Mouse (Mus musculus): Measurements from ENCODE around the gene Cdh24. TPM values are rescaled to one million over a fixed set of nuclear protein-coding genes. Genes with fewer than 3 reads are reported as not detected.

Cdh24 gene
- polyA plus RNA-seq, 1 experiment from 2014 or later = 8.1 TPM

DNA sequence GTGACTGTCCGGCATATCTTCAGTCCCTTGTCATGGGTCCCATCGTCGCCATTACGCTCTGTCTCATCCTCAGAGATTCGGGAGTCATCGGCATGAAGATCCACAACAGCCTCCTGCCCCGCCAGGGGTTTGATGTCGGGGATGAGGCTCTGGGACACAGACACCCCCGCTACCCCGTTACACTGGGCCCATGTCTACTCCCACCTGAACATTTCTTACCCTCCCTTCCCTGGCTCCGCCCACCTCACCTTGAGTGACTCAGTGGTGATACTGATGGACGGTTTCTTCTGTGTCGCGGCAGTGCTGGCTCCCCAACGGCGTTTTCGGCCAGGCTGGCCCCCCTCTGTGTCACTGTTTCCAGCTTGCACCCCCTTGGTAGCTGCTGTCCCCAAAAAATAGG, 5.3 kb upstream of the Cdh24 start:
- 96% methylated on average over 17 of the region's 17 CpGs for WGBS

DNA sequence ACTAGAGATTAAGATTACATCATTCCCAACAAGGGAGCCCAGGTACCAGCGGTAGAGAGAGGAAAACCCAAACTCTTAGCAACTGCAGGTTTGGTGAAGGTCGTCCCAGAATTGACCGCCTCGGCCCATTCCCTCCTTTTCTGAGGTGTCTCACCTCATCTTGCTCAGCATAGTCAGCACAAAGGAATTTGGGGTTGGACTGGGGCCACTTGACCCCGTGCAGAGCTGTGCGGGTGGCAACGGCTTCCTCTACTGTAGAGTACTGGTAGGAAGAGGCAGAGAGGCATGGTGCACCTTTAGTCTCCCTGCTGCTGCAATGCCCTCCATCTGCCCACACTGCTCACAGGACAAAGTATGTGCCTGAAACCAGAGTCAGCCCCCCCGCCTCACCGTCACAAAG, 3.1 kb upstream of the Cdh24 start:
- Histone ChIP-seq H3K9me3 (ENCODE audit: control insufficient read depth, low read length) (no peaks in the 10 kb centered on the region), H3K4me1 (replicated peaks; ENCODE audit: control insufficient read depth, insufficient read depth, low read length) (peaks cover 29% of the 10 kb centered on the region), H3K36me3 (ENCODE audit: control insufficient read depth, insufficient read depth) (peaks cover 59% of the 10 kb centered on the region), H3K4me3 (replicated peaks; ENCODE audit: low read length) (no peak overlapping the region), H3K4me2 (ENCODE audit: low read length) (no peak overlapping the region), H3K27me3 (replicated peaks; ENCODE audit: control insufficient read depth, insufficient read depth, low read length) (no peaks in the 10 kb centered on the region), H3K9ac (replicated peaks; ENCODE audit: low read depth, low read length) (no peak overlapping the region), H3K27ac (ENCODE audit: low read length) (no peak overlapping the region)
- WGBS = 89% methylated on average over 9 of the region's 9 CpGs
- ATAC-seq = no peak

More for the DNA sequence above, 5.3 kb upstream of the Cdh24 start:
- H3K27me3 ChIP-seq (replicated peaks; ENCODE audit: control insufficient read depth, insufficient read depth, low read length) = no peaks in the 10 kb centered on the region
- H3K4me1 ChIP-seq (replicated peaks; ENCODE audit: control insufficient read depth, insufficient read depth, low read length) = peaks cover 35% of the 10 kb centered on the region
- H3K4me2 ChIP-seq (ENCODE audit: low read length) = no peak overlapping the region
- H3K9me3 ChIP-seq (ENCODE audit: control insufficient read depth, low read length) = no peaks in the 10 kb centered on the region
- H3K36me3 ChIP-seq (ENCODE audit: control insufficient read depth, insufficient read depth) = peaks cover 73% of the 10 kb centered on the region
- no peak overlapping the region for H3K9ac ChIP-seq (replicated peaks; ENCODE audit: low read depth, low read length)
- no peak for ATAC-seq
- H3K4me3 ChIP-seq (replicated peaks; ENCODE audit: low read length) = no peak overlapping the region
- H3K27ac ChIP-seq (ENCODE audit: low read length) = no peak overlapping the region

DNA sequence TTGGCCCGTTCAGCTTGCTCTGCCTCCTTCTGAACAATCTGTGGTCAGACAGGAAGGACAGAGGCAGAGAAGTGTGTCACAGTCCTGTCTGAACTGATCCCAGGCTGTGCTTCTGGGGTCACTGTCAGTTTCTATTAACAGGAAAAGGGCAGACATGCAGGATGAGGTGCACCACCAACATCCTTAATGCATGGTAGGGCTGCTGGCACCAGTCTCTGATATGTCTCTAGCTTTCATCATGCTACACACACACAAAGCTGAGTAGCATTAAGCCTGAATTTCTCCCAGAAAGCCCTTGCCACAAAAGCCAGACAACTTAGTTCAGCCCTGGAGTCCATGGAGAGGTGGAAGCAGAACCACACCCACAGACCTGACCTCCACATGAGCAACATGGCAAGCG, 1.8 kb upstream of the Cdh24 start:
- H3K36me3 ChIP-seq (ENCODE audit: control insufficient read depth, insufficient read depth) = peaks cover 52% of the 10 kb centered on the region
- no peak overlapping the region for H3K9ac ChIP-seq (replicated peaks; ENCODE audit: low read depth, low read length)
- no peak overlapping the region for H3K27ac ChIP-seq (ENCODE audit: low read length)
- peaks cover 27% of the 10 kb centered on the region for H3K4me1 ChIP-seq (replicated peaks; ENCODE audit: control insufficient read depth, insufficient read depth, low read length)
- H3K4me3 ChIP-seq (replicated peaks; ENCODE audit: low read length) = no peak overlapping the region
- H3K27me3 ChIP-seq (replicated peaks; ENCODE audit: control insufficient read depth, insufficient read depth, low read length) = no peaks in the 10 kb centered on the region
- no peak for ATAC-seq
- WGBS = 75% methylated on average over 2 of the region's 2 CpGs
- no peak overlapping the region for H3K4me2 ChIP-seq (ENCODE audit: low read length)
- H3K9me3 ChIP-seq (ENCODE audit: control insufficient read depth, low read length) = no peaks in the 10 kb centered on the region

DNA sequence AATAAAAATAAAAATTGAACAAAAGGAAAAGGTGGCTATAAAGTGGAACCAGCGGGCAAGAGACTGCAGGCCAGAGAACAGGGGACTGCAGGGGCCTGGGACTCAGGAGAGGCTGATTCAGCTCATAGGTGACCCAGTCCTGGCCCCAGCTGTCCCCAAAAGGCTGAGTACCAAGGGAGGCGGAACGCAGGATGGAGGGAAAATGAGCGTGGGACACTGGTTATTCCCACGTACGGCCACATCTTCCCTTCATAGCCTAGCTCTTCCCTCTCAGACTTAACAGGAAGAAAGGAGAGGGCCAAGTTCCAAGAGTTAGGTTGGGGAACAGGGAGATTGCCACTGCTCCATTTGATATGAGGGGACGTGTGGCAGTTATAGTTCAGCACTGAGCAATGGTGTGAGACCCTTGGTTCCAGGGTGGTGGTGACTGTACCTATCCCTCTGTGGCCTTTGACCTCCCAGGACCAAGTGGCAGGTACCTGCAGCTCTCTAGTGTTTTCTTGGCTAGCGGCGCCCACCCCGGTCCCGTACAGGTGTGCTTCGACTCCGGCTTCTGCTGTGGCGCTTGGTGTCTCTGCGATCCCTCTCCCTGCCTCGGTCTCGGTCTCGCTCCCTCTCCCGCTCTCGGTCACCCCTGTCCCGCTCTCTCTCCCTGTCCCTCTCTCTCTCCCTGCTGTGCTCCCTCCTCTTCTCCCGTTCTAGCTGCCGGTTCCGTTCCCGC, 1.2 kb upstream of the Cdh24 start:
- peaks cover 47% of the 10 kb centered on the region for H3K36me3 ChIP-seq (ENCODE audit: control insufficient read depth, insufficient read depth)
- H3K9ac ChIP-seq (replicated peaks; ENCODE audit: low read depth, low read length) = no peak overlapping the region
- no peak overlapping the region for H3K4me3 ChIP-seq (replicated peaks; ENCODE audit: low read length)
- H3K9me3 ChIP-seq (ENCODE audit: control insufficient read depth, low read length) = no peaks in the 10 kb centered on the region
- no peak overlapping the region for H3K4me2 ChIP-seq (ENCODE audit: low read length)
- H3K27me3 ChIP-seq (replicated peaks; ENCODE audit: control insufficient read depth, insufficient read depth, low read length) = no peaks in the 10 kb centered on the region
- no peak for ATAC-seq
- WGBS = 77% methylated on average over 24 of the region's 25 CpGs
- peak overlapping the region; percentile 39 for H3K27ac ChIP-seq (ENCODE audit: low read length)
- H3K4me1 ChIP-seq (replicated peaks; ENCODE audit: control insufficient read depth, insufficient read depth, low read length) = peaks cover 26% of the 10 kb centered on the region

DNA sequence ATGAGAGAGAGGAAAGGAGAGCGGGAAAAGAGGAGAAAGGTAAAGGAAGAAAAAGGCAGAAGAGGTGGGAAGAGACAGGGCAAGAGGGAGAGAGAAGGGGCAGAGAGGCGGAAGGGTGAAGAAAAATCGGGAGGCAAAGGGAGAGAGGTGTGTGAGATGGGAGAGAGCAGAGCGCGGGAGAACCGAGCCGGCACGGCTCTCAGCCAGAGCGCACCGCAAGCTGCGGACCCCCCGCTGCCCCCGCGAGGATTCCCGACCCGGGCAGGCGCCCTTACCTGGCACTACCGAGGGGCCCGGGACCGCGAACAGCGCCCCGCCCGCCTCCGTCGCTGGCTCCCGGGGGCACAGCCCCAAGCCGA, 239 bp downstream of the Cdh24 start, which contains the start of gene Gm17606:
Gene Gm17606, plus strand, starts transcription at position 7 of the 359 bp plus-strand sequence.
- Histone ChIP-seq H3K9me3 (ENCODE audit: control insufficient read depth, low read length) (no peaks in the 10 kb centered on the region), H3K4me1 (replicated peaks; ENCODE audit: control insufficient read depth, insufficient read depth, low read length) (peaks cover 26% of the 10 kb centered on the region), H3K9ac (replicated peaks; ENCODE audit: low read depth, low read length) (peak within 1 kb of the TSS; percentile 97), H3K27ac (ENCODE audit: low read length) (peak within 1 kb of the TSS; percentile 91), H3K4me2 (ENCODE audit: low read length) (peak within 1 kb of the TSS; percentile 94), H3K27me3 (replicated peaks; ENCODE audit: control insufficient read depth, insufficient read depth, low read length) (no peaks in the 10 kb centered on the region), H3K36me3 (ENCODE audit: control insufficient read depth, insufficient read depth) (peaks cover 38% of the 10 kb centered on the region), H3K4me3 (replicated peaks; ENCODE audit: low read length) (peak within 1 kb of the TSS; percentile 85)
- ATAC-seq = no peak; the same call in 1 of the 2 replicates
- under 1% methylated on average over 28 of the region's 28 CpGs for WGBS

DNA sequence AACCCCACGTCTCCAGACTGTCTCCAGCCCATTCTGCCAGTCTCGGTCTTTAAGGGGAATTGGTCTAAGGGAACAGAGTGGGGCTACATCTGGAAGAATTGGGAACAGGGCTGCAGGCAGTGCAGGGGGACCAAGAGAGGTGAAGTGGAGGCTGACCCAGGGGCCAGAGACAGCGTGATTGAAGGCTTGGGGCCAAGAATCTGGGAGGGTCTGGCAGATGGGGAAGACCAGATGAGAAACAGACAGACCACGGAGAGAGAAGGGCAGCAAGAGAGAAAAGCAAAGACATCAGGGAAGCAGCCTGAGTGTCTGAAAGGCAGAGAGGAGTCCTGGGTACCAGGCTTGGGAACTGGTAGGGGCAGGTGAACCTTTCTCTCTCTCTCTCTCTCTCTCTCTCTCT, 1.0 kb downstream of the Cdh24 start:
- peaks cover 36% of the 10 kb centered on the region for H3K36me3 ChIP-seq (ENCODE audit: control insufficient read depth, insufficient read depth)
- ATAC-seq = no peak
- no peaks in the 10 kb centered on the region for H3K9me3 ChIP-seq (ENCODE audit: control insufficient read depth, low read length)
- 13% methylated on average over 4 of the region's 4 CpGs for WGBS
- peaks cover 26% of the 10 kb centered on the region for H3K4me1 ChIP-seq (replicated peaks; ENCODE audit: control insufficient read depth, insufficient read depth, low read length)
- H3K4me2 ChIP-seq (ENCODE audit: low read length) = peak overlapping the region; percentile 94
- H3K27ac ChIP-seq (ENCODE audit: low read length) = no peak overlapping the region
- peak overlapping the region; percentile 46 for H3K9ac ChIP-seq (replicated peaks; ENCODE audit: low read depth, low read length)
- no peaks in the 10 kb centered on the region for H3K27me3 ChIP-seq (replicated peaks; ENCODE audit: control insufficient read depth, insufficient read depth, low read length)
- H3K4me3 ChIP-seq (replicated peaks; ENCODE audit: low read length) = peak overlapping the region; percentile 85

DNA sequence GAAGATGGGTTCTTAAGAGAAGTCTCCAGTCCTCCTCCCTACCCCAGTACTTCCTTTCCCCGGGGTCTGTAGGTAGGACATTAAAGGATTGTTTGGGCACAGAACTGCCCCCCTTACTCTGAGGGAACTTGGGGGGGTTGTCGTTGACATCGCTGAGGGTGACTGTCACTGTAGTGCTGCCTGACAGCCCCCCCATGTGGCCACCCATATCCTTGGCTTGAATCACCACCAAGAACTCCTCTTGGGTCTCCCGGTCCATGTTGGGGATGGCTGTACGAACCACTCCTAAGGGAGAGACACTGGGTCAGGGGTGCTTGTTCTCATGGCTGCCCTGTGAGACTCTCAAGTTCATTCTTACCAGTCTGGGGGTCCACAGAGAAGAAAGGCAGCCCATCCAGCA, 3.0 kb downstream of the Cdh24 start:
- H3K27ac ChIP-seq (ENCODE audit: low read length) = no peak overlapping the region
- WGBS = 81% methylated on average over 5 of the region's 5 CpGs
- peaks cover 22% of the 10 kb centered on the region for H3K36me3 ChIP-seq (ENCODE audit: control insufficient read depth, insufficient read depth)
- H3K4me2 ChIP-seq (ENCODE audit: low read length) = no peak overlapping the region
- H3K9ac ChIP-seq (replicated peaks; ENCODE audit: low read depth, low read length) = no peak overlapping the region
- no peak for ATAC-seq
- no peaks in the 10 kb centered on the region for H3K27me3 ChIP-seq (replicated peaks; ENCODE audit: control insufficient read depth, insufficient read depth, low read length)
- H3K4me1 ChIP-seq (replicated peaks; ENCODE audit: control insufficient read depth, insufficient read depth, low read length) = peaks cover 26% of the 10 kb centered on the region
- H3K4me3 ChIP-seq (replicated peaks; ENCODE audit: low read length) = no peak overlapping the region
- H3K9me3 ChIP-seq (ENCODE audit: control insufficient read depth, low read length) = no peaks in the 10 kb centered on the region

DNA sequence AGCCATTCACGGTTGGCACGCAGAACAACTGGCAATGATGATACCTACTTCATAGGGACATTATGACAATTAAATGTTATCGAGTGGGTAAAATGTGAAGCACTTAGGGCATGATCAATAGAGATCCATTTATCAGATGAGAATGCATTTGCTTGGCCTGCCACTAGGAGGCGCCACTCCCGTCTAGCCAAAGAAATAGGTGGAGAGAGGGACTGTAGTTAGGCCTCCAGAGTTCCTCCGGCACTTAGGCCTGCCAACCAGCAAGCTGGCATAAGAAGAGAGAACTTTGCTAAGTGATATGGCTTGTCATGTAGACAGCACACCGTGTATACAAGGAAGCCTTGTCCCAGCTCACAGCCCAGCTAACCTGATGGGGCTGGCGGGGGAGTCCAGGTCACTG, 4.2 kb downstream of the Cdh24 start:
- Histone ChIP-seq H3K36me3 (ENCODE audit: control insufficient read depth, insufficient read depth) (peaks cover 19% of the 10 kb centered on the region), H3K4me3 (replicated peaks; ENCODE audit: low read length) (no peak overlapping the region), H3K27me3 (replicated peaks; ENCODE audit: control insufficient read depth, insufficient read depth, low read length) (no peaks in the 10 kb centered on the region), H3K4me1 (replicated peaks; ENCODE audit: control insufficient read depth, insufficient read depth, low read length) (peaks cover 23% of the 10 kb centered on the region), H3K4me2 (ENCODE audit: low read length) (no peak overlapping the region), H3K9ac (replicated peaks; ENCODE audit: low read depth, low read length) (no peak overlapping the region), H3K9me3 (ENCODE audit: control insufficient read depth, low read length) (no peaks in the 10 kb centered on the region), H3K27ac (ENCODE audit: low read length) (no peak overlapping the region)
- no peak for ATAC-seq
- 45% methylated on average over 8 of the region's 8 CpGs for WGBS

- Histone ChIP-seq H3K36me3 (ENCODE audit: control insufficient read depth, insufficient read depth) (peaks cover 19% of the 10 kb centered on the region), H3K27me3 (replicated peaks; ENCODE audit: control insufficient read depth, insufficient read depth, low read length) (no peaks in the 10 kb centered on the region), H3K4me2 (ENCODE audit: low read length) (no peak overlapping the region), H3K27ac (ENCODE audit: low read length) (no peak overlapping the region), H3K4me1 (replicated peaks; ENCODE audit: control insufficient read depth, insufficient read depth, low read length) (peaks cover 8% of the 10 kb centered on the region), H3K4me3 (replicated peaks; ENCODE audit: low read length) (no peak overlapping the region), H3K9ac (replicated peaks; ENCODE audit: low read depth, low read length) (no peak overlapping the region), H3K9me3 (ENCODE audit: control insufficient read depth, low read length) (no peaks in the 10 kb centered on the region)
- 87% methylated on average over 4 of the region's 4 CpGs for WGBS
- ATAC-seq = no peak
Measured at GRCm38 (mm10) chr14:54634182-54634581, 7.0 kb downstream of the Cdh24 start.

GRCm38 (mm10) chr14:54632252-54632651, 8.9 kb downstream of the Cdh24 start:
- Histone ChIP-seq H3K4me1 (replicated peaks; ENCODE audit: control insufficient read depth, insufficient read depth, low read length) (no peaks in the 10 kb centered on the region), H3K36me3 (ENCODE audit: control insufficient read depth, insufficient read depth) (peaks cover 19% of the 10 kb centered on the region)
- 93% methylated on average over 36 of the region's 37 CpGs for WGBS

More at GRCm38 (mm10) chr14:54632252-54632651, 8.9 kb downstream of the Cdh24 start:
- no peak for ATAC-seq
- Histone ChIP-seq H3K9me3 (ENCODE audit: control insufficient read depth, low read length) (no peaks in the 10 kb centered on the region), H3K27me3 (replicated peaks; ENCODE audit: control insufficient read depth, insufficient read depth, low read length) (no peaks in the 10 kb centered on the region), H3K4me3 (replicated peaks; ENCODE audit: low read length) (no peak overlapping the region), H3K27ac (ENCODE audit: low read length) (no peak overlapping the region), H3K4me2 (ENCODE audit: low read length) (no peak overlapping the region), H3K9ac (replicated peaks; ENCODE audit: low read depth, low read length) (no peak overlapping the region)

Measured in forebrain, embryonic 16.5 days (tissue).